Mouse (Mus musculus) embryonic fibroblast, embryonic 13.5 days (primary cell): ENCODE measurements around the gene Atoh7.

Experiments used
- CTCF ChIP-seq: IDR thresholded peaks from 2 replicates; pipeline ENCODE4 v1.5.1; 2011; ENCODE audit warnings: mild to moderate bottlenecking, control low read depth, low read length, moderate library complexity, borderline replicate concordance; ENCODE audit not compliant: insufficient read depth
- POLR2A ChIP-seq: IDR thresholded peaks from 2 replicates; pipeline ENCODE4 v1.6.1; 2011; ENCODE audit warnings: low read depth, mild to moderate bottlenecking, control low read depth, low read length, moderate library complexity

- TF ChIP-seq CTCF (no peak), POLR2A (no peak)
Observed at GRCm38 (mm10) chr10:63136436-63136835, 37.0 kb downstream of the Atoh7 start.
